Mouse (Mus musculus): ENCODE measurements at regions not wholly inside any gene's neighbourhood (a gene's known extent, or its start where the extent isn't known, plus 50 kb on each side); places are given as distances from the start of the nearest gene placed in this dataset.

DNA sequence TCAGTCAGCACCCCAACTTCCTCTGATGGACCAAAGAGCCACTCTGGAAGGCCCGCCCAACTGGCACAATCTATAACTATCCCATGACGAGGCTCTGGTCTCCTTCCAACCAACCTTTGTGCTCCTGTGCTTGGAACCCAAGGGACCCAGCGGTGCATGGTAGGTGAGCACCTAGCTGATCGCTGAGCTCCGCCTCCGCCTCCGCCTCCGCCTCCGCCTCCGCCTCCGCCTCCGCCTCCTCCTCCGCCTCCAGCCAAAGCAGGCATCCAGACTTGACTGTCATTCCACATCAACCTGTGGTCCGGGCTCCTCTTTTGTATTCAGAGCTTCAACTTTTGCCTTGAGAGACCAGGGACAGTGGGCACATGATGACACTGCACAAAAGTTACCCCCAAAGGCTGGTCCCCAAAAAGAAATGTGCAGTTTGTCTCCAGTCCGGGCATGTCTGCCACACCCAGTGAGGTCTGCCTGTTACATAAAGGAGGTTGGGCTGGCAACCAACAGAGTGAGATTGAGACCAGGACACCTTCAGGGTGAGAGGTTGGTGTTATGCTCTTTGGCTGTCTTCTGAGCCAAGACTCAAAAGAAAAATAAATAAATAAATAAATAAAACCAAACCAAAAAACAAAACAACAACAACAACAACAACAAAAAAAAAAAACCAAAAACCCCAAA is 86.1 kb upstream of the Map3k1 start:
- Histone ChIP-seq H3K27me3 (replicated peaks; ENCODE audit: control insufficient read depth, insufficient read depth, low read length) (no peaks in the 10 kb centered on the region), H3K9me3 (replicated peaks; ENCODE audit: control insufficient read depth, low read length) (no peaks in the 10 kb centered on the region), H3K4me1 (ENCODE audit: control insufficient read depth, insufficient read depth, low read length) (no peaks in the 10 kb centered on the region), H3K9ac (ENCODE audit: low read length) (no peak overlapping the region), H3K36me3 (ENCODE audit: control insufficient read depth, insufficient read depth, low read length) (no peaks in the 10 kb centered on the region), H3K4me2 (ENCODE audit: low read length) (no peak overlapping the region), H3K4me3 (ENCODE audit: low read depth, low read length) (no peak overlapping the region), H3K27ac (ENCODE audit: low read depth, low read length) (no peak overlapping the region)
- 69% methylated on average over 15 of the region's 15 CpGs for WGBS
- ATAC-seq (no peak), DNase-seq (ENCODE audit: low spot score) (no peak)

DNA sequence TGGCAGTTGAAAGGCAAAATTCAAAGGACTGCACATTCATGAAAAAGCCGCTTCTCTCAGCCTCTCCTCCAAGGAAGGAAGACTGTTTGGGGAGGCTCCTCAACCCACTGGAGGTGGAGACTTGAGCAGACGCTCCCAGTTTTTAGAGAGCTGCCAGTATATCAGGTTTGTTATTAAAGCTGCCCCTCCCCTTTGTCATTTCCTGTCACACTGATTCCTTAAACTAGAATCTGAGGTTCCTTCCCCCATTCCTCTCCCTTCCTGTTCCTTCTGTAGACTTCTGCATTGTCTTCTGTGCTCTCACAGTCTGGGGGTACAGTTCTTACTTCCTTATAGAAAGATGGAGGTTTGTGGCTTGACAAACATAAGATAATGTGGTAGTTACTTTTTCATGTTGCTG is 87.5 kb upstream of the Map3k1 start:
- no peaks in the 10 kb centered on the region for H3K4me1 ChIP-seq (ENCODE audit: control insufficient read depth, insufficient read depth, low read length)
- no peak overlapping the region for H3K9ac ChIP-seq (ENCODE audit: low read length)
- H3K27ac ChIP-seq (ENCODE audit: low read depth, low read length) = no peak overlapping the region
- H3K36me3 ChIP-seq (ENCODE audit: control insufficient read depth, insufficient read depth, low read length) = no peaks in the 10 kb centered on the region
- ATAC-seq (no peak), DNase-seq (ENCODE audit: low spot score) (no peak)
- H3K9me3 ChIP-seq (replicated peaks; ENCODE audit: control insufficient read depth, low read length) = no peaks in the 10 kb centered on the region
- no peak overlapping the region for H3K4me2 ChIP-seq (ENCODE audit: low read length)
- H3K4me3 ChIP-seq (ENCODE audit: low read depth, low read length) = no peak overlapping the region
- no peaks in the 10 kb centered on the region for H3K27me3 ChIP-seq (replicated peaks; ENCODE audit: control insufficient read depth, insufficient read depth, low read length)
- WGBS = 53% methylated on average over 2 of the region's 2 CpGs

DNA sequence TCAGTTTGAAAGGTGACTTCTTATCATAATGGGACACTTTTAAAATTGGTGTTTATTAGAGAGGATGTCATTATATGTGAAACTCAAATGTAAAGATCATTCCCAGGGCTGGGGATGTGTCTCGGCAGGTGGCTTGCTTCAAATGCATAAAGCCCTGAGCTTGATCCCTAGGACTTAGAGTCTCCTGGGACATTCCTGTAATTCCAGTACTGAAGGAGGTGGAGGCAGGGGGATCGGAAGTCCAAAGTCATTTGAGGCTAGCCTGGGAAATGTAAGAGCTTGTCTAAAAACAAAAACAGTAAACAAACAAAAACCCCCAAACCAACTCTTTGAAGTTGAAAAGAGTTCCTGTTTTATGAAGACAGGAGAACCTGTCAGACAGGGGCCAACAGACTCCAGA is 94.6 kb upstream of the Map3k1 start:
- Histone ChIP-seq H3K9me3 (replicated peaks; ENCODE audit: control insufficient read depth, low read length) (no peaks in the 10 kb centered on the region), H3K27ac (ENCODE audit: low read depth, low read length) (no peak overlapping the region), H3K4me1 (ENCODE audit: control insufficient read depth, insufficient read depth, low read length) (peaks cover 2% of the 10 kb centered on the region; the same call in 1 of the 2 replicates), H3K4me3 (ENCODE audit: low read depth, low read length) (no peak overlapping the region), H3K9ac (ENCODE audit: low read length) (no peak overlapping the region), H3K36me3 (ENCODE audit: control insufficient read depth, insufficient read depth, low read length) (no peaks in the 10 kb centered on the region), H3K4me2 (ENCODE audit: low read length) (no peak overlapping the region), H3K27me3 (replicated peaks; ENCODE audit: control insufficient read depth, insufficient read depth, low read length) (no peaks in the 10 kb centered on the region)
- 53% methylated on average over 2 of the region's 2 CpGs for whole genome bisulfite sequencing
- DNase-seq (ENCODE audit: low spot score) (no peak), ATAC-seq (no peak)

DNA sequence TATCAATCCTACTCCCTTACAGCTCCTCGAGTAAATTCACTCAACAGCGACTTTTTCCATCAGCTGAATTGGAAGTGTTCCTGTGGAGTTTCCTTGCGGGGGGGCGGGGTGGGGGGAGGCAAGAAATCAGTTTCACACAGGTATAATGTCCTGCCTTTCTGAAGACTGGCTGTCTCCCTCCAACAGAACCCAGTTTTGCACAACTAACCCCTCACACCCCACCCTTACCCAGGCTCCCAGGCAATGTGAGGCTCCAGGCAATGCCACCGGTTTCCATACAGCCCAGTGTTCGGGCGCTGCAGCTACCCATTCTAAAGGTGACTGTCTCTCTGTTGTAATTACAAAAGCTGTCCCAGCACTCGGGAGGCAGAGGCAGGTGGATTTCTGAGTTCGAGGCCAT is 95.1 kb upstream of the Map3k1 start:
- DNase-seq (ENCODE audit: low spot score) (no peak), ATAC-seq (no peak)
- no peaks in the 10 kb centered on the region for H3K9me3 ChIP-seq (replicated peaks; ENCODE audit: control insufficient read depth, low read length)
- H3K4me3 ChIP-seq (ENCODE audit: low read depth, low read length) = no peak overlapping the region
- no peaks in the 10 kb centered on the region for H3K27me3 ChIP-seq (replicated peaks; ENCODE audit: control insufficient read depth, insufficient read depth, low read length)
- no peak overlapping the region for H3K4me2 ChIP-seq (ENCODE audit: low read length)
- WGBS = 50% methylated on average over 9 of the region's 9 CpGs
- no peaks in the 10 kb centered on the region for H3K36me3 ChIP-seq (ENCODE audit: control insufficient read depth, insufficient read depth, low read length)
- H3K27ac ChIP-seq (ENCODE audit: low read depth, low read length) = no peak overlapping the region
- H3K9ac ChIP-seq (ENCODE audit: low read length) = no peak overlapping the region
- peaks cover 2% of the 10 kb centered on the region; the same call in 1 of the 2 replicates for H3K4me1 ChIP-seq (ENCODE audit: control insufficient read depth, insufficient read depth, low read length)

DNA sequence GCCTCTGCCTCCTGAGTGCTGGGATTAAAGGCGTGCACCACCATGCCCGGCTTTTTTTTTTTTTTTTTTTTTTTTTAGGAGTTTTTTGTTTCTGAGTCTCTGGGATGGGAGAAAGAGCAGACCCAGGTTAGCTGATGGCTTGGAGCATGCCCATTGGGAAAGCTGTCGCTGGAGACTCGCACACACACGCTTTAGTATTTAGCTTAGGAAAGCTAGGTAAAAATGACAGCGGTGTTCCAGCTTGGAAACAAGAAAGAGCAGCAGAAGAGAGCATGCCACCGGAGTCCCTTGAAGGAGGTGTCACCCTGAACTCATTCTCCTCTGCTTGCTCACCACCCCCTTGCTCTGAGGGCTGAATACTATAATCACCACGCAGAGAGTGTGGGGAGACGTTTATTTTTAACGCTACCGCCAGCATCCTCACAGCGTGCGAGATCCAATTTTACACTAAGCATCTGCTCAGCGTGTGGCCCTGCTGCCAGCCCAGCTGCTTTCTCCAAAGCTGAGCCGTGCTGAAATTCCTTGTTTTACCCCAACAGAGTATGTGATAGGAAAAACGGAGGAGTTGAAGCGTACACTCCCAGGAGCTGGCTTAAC is 95.9 kb upstream of the Map3k1 start:
- peak overlapping the region; percentile 57; the same call in 1 of the 2 replicates for H3K27ac ChIP-seq (ENCODE audit: low read depth, low read length)
- peak overlapping the region; percentile 37 for H3K4me2 ChIP-seq (ENCODE audit: low read length)
- H3K9ac ChIP-seq (ENCODE audit: low read length) = no peak overlapping the region
- no peaks in the 10 kb centered on the region for H3K36me3 ChIP-seq (ENCODE audit: control insufficient read depth, insufficient read depth, low read length)
- whole genome bisulfite sequencing = 13% methylated on average over 15 of the region's 17 CpGs
- no peaks in the 10 kb centered on the region for H3K27me3 ChIP-seq (replicated peaks; ENCODE audit: control insufficient read depth, insufficient read depth, low read length)
- no peaks in the 10 kb centered on the region for H3K9me3 ChIP-seq (replicated peaks; ENCODE audit: control insufficient read depth, low read length)
- DNase-seq (ENCODE audit: low spot score) = peak; percentile 90
- H3K4me3 ChIP-seq (ENCODE audit: low read depth, low read length) = no peak overlapping the region
- peak; percentile 94 for ATAC-seq
- H3K4me1 ChIP-seq (ENCODE audit: control insufficient read depth, insufficient read depth, low read length) = peaks cover 2% of the 10 kb centered on the region; the same call in 1 of the 2 replicates

DNA sequence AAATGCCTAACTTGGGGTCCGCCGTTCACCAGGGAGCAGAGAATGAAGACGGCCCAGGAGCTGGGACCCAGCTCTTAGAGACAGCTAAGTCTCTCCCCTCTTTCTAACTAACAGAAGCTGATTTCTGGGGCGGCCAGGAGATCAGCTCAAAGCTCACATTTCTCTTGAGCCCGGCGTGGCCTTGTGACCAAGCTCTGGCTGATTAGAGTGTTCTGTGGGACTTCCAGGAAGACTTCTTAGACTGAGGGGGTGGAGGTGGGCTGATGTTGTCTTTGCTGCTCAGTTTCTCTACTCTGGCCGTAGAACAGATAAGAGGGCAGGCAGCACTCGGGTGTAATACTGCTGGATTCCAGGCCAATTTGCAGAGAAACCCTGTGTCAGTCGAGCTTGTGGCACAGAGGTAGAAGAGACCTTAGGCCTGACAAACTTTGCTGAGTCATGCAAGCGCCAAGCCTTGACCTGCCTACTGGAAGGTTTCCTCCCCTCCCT is 96.5 kb upstream of the Map3k1 start:
- Histone ChIP-seq H3K4me1 (ENCODE audit: control insufficient read depth, insufficient read depth, low read length) (peaks cover 2% of the 10 kb centered on the region; the same call in 1 of the 2 replicates), H3K27me3 (replicated peaks; ENCODE audit: control insufficient read depth, insufficient read depth, low read length) (no peaks in the 10 kb centered on the region), H3K4me2 (ENCODE audit: low read length) (peak overlapping the region; percentile 37), H3K9me3 (replicated peaks; ENCODE audit: control insufficient read depth, low read length) (no peaks in the 10 kb centered on the region), H3K27ac (ENCODE audit: low read depth, low read length) (peak overlapping the region; percentile 57; the same call in 1 of the 2 replicates), H3K4me3 (ENCODE audit: low read depth, low read length) (no peak overlapping the region), H3K9ac (ENCODE audit: low read length) (0 out of 2 replicates have a peak overlapping the region, but pooled peaks have one; percentile 29), H3K36me3 (ENCODE audit: control insufficient read depth, insufficient read depth, low read length) (no peaks in the 10 kb centered on the region)
- WGBS = 13% methylated on average over 10 of the region's 10 CpGs
- DNase-seq (ENCODE audit: low spot score) = peak; percentile 20
- ATAC-seq = peak; percentile 42; the same call in 1 of the 2 replicates

DNA sequence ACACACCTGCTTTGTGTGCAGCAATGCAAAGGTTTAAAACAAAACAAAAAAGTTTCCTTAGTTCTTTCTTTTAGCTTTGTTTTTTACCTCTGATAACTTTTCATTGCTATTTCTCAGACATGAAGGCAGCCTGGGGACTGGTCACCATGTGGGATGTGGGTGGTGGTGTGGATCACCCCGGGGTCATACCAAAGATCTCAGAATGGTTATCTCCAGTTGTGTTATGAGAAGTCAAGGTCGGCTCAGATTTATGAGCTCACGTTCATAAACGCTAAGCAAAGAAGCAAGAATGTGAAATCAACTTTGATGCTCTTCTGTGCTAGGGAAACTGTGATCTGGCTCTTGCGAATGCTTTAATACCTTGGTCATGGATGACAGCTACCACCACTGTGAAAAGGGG is 102.3 kb upstream of the Map3k1 start:
- no peaks in the 10 kb centered on the region for H3K4me1 ChIP-seq (ENCODE audit: control insufficient read depth, insufficient read depth, low read length)
- H3K4me3 ChIP-seq (ENCODE audit: low read depth, low read length) = no peak overlapping the region
- no peaks in the 10 kb centered on the region for H3K27me3 ChIP-seq (replicated peaks; ENCODE audit: control insufficient read depth, insufficient read depth, low read length)
- no peak overlapping the region for H3K9ac ChIP-seq (ENCODE audit: low read length)
- DNase-seq (ENCODE audit: low spot score) = no peak
- no peak for ATAC-seq
- no peak overlapping the region for H3K27ac ChIP-seq (ENCODE audit: low read depth, low read length)
- H3K36me3 ChIP-seq (ENCODE audit: control insufficient read depth, insufficient read depth, low read length) = no peaks in the 10 kb centered on the region
- no peaks in the 10 kb centered on the region for H3K9me3 ChIP-seq (replicated peaks; ENCODE audit: control insufficient read depth, low read length)
- WGBS = 94% methylated on average over 5 of the region's 5 CpGs
- no peak overlapping the region for H3K4me2 ChIP-seq (ENCODE audit: low read length)

DNA sequence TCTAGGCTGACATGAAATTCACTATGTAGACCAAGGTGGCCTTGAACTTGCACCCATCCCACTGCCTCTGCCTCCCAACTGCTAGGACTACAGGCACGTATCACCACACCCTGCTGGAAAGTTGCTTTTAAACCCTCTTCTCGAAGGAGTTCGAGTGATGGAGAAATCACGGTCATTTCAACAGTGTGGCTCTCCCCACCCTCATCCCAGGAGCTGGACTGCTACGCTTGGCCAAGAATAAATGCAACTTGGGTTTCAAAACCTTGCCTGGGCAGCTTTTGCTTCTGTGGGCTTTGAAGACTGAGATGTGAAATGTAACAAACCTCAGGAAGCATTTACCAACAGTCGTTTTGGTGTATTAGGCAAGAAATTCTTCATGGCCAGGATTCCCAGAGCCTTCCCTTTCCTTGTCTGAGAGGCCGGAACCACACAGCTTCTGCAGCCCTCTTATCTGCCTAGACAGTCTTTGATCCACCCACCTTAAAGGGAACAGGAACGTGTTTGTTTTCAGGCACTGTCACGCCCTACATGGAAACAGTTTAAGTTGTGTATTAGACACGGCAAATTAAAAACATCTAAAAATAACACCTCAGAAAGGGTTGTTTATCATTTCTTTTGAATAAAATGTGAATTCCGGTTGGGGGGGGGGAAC is 103.0 kb upstream of the Map3k1 start:
- no peak for DNase-seq (ENCODE audit: low spot score)
- ATAC-seq = no peak
- Histone ChIP-seq H3K9me3 (replicated peaks; ENCODE audit: control insufficient read depth, low read length) (no peaks in the 10 kb centered on the region), H3K4me1 (ENCODE audit: control insufficient read depth, insufficient read depth, low read length) (no peaks in the 10 kb centered on the region), H3K27me3 (replicated peaks; ENCODE audit: control insufficient read depth, insufficient read depth, low read length) (no peaks in the 10 kb centered on the region), H3K27ac (ENCODE audit: low read depth, low read length) (no peak overlapping the region), H3K9ac (ENCODE audit: low read length) (no peak overlapping the region), H3K4me3 (ENCODE audit: low read depth, low read length) (no peak overlapping the region), H3K36me3 (ENCODE audit: control insufficient read depth, insufficient read depth, low read length) (no peaks in the 10 kb centered on the region), H3K4me2 (ENCODE audit: low read length) (no peak overlapping the region)
- WGBS = 87% methylated on average over 11 of the region's 11 CpGs

Data from forebrain, embryonic 14.5 days (tissue).